Mouse (Mus musculus): ENCODE data around the gene Capn1.
"Not testable (repeated sequence)": the region's sequence is repeated elsewhere in the genome, so short reads cannot be mapped to it uniquely, and the experiment has no call there.

The Capn1 gene

DNA sequence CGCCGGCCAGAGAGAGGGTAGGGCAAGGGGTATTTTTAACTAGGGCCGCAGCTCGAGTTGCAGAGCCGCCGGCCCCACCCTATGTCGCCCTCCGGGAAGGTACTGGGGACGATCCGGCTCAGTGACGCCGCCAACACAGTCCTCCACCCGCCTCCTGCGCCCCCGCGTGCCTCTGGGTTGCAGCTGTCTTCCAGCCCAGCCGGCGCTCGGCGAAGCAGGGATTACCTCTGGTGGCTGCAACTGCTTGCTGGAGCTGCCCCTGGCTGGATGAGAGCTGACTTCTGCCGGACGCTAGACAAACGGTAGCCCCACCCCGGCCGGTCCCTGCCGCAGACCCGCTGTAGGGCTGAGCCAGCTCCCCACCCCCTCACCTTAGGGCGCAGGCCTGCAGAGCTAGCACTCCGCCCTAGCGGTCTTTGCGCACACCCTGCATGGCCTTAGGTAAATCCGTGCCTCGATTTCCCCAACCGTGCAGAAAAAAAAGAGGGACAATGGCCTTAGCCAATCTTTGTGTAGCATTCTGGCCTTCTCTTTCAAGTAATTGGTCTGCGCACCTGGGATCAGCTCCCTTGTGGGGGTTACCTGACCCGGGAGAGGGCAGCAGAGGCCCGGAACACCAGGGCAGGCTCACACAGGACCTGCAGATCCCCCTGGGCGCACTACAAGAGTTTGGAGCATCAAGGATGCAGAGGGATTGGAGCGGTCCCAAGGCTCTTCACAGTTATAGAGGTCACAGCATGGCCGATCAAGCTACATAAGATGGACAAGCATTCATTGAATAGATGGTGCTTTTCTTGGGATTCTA lies at the start of gene Capn1:
Gene Capn1, minus strand, starts transcription at position 387 of the 805 bp plus-strand sequence.
- no peak for DNase-seq (ENCODE audit: low read depth, low spot score)

DNA sequence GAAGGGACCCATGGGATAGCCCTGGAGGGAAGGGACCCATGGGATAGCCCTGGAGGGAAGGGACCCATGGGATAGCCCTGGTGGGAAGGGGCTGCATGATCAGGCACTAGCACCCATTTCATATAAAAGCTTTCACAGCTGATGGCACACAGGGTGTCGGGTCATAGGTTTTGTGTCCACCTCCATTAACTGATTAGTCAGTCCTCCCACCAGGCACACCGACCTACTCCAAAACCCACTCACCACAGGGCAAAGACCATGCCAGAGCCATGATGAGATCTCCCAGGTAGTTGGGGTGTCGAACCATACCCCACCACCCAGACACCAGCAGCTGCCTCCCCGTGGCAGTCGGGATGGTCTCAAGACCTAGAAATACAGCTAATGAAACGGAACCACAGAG lies 47.4 kb upstream of the Capn1 start:
- DNase-seq (ENCODE audit: low read depth, low spot score): no peak

DNA sequence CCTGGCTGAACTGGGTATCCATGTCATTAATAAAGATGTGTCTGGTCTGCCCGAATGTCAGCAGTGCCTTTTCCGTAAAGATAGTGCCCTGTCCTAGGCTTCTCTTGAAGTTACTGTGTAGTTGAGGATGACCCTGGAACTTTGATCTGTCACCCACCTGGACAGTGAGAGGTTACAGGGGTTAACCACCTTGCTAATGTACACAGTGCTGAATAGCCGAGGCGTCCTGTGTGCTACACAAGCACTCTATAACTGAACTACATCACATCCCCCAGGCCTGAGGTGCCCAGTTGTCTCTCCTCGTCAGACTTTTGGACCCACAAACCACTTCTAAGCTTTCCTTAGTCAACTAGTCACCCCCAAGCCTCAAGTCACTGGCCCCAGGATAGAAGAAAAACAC lies 46.7 kb upstream of the Capn1 start:
- DNase-seq (ENCODE audit: low read depth, low spot score): no peak

DNA sequence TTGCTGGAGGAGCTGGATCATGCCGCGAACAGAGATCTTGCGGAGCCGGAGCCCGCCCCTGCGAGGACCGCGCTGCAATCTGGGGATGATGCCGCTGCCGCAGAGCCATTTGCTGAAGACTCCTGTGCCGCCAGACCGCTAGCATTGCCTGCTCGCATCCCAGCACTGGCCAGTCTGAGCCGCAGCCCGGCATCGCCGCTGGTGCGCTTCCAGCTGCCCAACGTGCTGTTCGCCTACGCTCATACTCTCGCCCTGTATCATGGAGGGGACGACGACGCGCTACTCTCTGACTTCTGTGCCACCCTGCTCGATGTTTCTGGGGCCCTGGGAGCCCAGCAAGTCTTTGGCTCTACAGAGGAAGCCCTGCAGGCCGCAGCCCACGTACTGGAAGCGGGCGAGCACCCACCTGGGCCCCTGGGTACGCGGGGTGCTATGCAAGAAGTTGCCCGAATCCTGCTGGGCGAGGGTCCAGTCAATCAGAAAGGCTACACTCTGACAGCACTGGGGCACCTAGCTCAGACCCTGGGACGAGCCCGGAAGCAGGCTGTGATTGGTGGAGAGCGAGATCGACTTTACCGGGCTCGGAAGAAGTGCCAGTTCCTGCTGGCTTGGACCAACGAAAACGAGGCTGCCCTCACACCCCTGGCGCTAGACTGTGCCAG lies 46.1 kb upstream of the Capn1 start:
- no peak for DNase-seq (ENCODE audit: low read depth, low spot score)

DNA sequence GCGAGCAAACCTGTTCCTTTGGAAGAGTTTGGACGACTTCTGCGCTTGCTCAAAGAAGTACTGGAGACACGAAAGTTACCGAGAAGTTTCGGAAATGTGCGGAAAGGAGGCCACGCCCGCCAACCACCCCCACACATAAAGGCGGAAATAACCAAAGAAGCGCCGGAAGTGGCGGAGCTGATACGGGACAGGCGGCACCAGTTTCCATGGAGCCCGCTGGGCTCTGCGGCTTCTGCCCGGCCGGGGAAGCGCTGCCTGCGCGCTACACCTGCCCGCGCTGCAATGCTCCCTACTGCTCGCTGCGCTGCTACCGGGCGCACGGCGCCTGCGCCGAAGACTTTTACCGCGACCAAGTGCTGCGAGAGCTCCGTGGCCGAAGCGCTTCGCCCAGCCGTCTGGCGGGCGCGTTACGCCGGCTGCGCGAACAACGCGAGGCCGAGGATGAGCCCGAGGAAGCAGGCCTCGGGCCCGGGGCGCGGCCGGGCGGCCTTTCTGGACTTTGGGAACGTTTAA lies 45.4 kb upstream of the Capn1 start, which contains the start of gene Znhit2:
Gene Znhit2, plus strand, starts transcription at position 172 of the 513 bp plus-strand sequence.
- DNase-seq (ENCODE audit: low read depth, low spot score): peak; percentile 87

DNA sequence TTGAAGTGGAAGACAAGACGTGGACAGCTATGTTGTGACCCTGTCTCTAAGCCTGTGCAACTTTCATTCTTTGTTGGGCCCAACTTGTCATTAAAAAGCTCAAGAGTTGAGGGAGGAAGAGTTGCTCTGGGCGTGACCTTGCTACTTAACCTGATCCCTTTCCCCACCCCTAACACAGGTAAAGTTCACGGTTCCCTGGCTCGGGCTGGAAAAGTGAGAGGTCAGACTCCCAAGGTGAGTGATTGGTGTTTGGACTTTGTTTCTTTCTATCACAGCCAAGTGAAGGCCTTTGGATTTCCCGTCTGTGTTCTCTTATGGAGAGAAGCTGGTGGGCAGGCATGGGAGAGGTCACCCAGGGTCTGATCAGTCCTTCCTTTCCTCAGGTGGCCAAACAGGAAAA lies 43.3 kb upstream of the Capn1 start:
- no peak for DNase-seq (ENCODE audit: low read depth, low spot score)

DNA sequence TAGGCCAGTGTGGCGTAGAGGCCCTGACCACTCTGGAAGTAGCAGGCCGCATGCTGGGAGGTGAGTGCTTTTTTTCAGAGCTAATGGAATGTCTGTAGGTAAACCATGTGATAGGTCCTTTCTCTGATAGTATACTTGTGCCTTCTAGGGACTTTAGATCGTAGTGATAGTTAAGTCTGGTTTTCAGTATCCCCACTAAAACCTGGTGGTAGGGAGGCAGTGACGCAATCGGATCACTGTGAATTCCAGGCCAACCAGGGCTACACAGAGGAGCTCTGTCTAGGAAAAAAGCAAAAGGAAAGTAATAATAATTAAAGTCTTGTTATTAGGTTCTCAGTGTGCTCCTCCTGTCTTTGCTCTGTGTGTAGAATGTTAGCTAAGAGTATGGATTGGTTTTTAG lies 42.8 kb upstream of the Capn1 start:
- DNase-seq (ENCODE audit: low read depth, low spot score): no peak

DNA sequence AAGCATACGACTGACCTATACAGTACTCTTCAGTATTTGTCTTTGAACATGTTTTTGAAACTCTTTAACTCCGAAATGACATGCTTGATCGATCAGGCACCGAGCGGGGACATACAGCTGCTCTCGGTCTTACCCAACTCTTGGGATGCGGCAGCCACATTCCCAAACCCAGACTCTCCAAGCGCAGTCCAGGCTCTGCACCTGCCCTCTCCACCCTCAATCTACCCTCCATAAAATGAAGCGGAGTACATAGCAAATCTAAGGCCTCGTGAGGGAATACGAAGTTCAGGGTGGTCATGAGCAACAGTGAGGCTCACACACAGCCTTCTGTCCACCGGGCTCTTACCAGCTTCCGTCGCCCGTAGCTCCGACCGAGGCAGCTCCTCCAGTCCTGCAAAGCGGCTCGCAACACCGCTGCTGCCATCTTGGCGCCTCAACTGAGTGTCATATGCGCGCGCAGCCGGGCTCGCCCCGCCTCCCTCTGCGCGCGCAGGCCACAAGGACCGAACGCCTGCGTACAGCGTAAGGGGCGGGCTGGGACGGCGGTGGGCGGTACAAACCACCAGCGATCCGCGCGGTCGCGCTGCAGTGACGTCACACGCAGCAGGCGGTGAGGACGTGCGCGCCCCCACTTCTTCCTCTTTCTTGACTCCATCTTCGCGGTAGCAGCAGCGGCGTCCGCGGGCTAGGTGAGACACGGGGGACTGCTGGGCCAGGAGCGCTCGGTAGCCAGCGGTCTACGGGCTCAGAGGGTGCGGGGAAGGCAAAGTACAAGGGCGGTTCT lies 41.8 kb upstream of the Capn1 start, which contains the start of the genes Mrpl49 and Fau:
Gene Mrpl49, minus strand, starts transcription at position 473 of the 784 bp plus-strand sequence.
Gene Fau, plus strand, starts transcription at position 532 of the 784 bp plus-strand sequence.
- DNase-seq (ENCODE audit: low read depth, low spot score): peak; percentile 96

DNA sequence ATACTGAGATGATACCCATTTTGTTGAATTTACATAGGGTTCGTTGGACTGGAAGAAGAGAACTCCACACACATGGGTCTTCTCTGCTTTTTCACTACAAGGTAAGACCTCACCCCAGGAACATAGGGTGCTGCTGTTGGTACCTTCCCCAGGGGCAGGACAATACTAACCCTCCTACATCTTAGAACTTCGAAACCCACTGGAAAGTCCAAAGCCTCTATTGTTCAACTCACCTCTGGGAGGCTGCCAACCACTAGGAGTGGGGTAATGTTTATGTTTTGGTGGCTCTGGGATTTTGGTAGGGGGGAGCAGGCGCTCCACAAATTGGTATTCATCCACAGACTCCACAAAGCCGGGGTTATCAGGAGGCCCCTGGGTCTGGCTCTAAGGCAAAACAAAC lies 41.0 kb upstream of the Capn1 start:
- DNase-seq (ENCODE audit: low read depth, low spot score): no peak

DNA sequence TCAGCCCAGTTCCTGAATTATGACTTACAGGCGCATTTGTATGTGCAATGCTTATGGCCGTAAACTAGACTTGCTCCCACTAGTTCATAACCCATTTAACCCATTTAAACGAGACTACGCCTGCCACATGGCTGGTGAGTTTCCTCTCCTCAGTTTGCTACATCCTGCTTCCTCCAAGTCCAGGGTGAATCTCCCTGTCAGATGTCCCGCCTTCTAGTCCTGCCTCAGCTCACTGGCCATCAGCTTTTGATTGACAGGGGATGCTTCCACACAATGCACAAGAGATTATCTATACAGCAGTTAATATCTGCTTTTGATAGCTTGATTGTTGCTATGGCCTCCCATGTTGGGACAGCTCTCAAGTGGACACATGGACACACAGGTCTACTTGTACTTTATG lies 38.6 kb upstream of the Capn1 start:
- DNase-seq (ENCODE audit: low read depth, low spot score): no peak

DNA sequence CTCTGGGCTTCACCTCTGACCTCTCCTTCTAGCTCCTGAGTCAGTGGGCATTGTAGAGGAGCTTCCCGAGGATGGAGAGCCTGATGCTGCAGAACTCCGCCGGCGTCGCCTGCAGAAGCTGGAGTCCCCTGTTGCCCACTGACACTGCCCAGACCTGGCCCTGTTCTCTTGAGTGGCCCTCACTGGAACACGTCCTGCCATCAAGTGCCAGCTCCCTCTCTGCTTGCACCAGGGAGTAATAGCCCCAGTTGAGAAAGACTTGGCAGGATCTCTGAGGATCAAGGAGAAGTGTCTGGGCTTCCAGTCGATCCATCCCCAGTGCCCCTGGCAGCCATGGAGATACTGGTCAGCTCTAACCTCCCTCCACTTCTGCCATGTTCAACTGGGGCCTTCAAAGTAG lies 36.8 kb upstream of the Capn1 start:
- no peak for DNase-seq (ENCODE audit: low read depth, low spot score)

DNA sequence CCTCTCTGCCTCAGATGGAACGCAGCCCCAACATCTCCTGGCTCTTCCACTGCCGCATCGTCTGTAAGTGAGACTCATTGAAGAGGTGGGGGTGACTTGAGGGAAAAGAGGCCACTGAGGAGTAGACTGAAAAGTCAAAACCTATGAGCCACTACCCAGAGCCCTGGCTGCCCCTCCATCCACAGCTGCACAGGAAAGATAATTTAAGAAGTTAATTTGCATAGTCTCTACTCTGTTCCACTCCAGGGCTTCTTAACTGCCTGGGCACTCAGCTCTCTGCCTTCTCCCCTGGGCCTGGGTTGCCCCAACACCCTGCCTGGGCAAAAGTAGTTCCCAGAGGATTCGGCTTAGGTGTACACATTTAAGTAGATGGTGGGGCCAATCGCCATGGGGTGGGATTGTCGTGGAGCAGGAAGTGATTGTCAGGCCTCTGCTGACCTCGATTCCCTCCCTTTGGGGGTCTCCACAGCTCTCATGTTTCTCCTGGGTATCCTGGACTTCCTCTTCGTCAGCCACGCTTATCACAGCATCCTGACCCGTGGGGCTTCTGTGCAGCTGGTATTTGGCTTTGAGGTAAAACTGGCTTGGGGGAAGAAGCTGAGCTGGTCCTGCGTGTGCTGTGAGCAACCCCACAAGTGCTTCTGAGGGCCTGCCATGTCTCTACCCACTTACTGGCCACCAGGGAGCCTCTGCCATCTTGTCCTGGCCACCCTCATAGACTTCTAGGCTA lies 33.1 kb upstream of the Capn1 start:
- DNase-seq (ENCODE audit: low read depth, low spot score): no peak

DNA sequence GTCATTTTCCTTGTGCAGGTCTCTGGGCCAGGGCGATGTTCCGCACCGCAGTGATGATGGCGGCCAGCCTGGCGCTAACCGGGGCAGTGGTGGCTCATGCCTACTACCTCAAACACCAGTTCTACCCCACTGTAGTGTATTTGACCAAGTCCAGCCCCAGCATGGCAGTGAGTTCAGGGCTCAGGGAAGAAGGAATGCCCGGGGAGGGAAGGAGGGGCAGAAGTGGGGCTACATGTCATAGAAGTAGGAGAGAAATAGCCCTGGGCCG lies 32.1 kb upstream of the Capn1 start:
- no peak for DNase-seq (ENCODE audit: low read depth, low spot score)

DNA sequence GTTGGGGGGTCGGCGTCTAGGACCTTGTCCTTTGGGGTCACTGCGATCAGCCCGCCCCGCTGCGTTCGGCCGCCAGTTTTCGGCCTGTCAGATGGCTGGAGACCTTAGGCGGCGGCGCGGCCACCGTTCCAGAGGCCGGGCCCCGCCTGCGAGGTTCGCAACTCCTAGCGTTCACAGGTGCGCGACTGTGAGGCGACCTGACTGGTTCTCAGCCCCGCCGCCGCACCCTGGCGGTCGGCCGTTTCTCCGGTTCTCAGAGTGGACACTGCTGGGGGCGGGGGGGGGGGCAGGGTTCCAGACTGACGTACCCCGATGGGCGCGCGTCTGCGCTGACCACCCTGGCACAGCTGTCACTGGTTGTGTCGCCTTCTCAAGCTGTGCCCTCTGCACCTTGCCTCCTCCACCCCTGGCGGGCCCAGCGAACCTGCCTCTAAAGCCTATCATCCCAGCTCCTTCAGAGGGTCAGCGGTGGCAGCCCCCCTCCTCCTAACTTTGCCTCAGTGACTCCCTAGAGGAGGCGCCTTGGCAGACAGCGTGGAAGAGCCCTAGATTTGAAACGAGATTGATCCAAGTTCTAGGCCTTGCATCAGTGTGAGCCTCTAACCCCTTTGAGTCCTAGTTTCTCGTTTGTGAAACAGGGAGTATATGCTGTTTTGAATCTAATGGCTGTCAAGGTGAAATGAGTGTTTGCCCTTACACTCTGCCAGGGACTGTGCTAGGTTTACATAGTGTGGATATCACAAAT lies 31.6 kb upstream of the Capn1 start:
- DNase-seq (ENCODE audit: low read depth, low spot score): no peak

DNA sequence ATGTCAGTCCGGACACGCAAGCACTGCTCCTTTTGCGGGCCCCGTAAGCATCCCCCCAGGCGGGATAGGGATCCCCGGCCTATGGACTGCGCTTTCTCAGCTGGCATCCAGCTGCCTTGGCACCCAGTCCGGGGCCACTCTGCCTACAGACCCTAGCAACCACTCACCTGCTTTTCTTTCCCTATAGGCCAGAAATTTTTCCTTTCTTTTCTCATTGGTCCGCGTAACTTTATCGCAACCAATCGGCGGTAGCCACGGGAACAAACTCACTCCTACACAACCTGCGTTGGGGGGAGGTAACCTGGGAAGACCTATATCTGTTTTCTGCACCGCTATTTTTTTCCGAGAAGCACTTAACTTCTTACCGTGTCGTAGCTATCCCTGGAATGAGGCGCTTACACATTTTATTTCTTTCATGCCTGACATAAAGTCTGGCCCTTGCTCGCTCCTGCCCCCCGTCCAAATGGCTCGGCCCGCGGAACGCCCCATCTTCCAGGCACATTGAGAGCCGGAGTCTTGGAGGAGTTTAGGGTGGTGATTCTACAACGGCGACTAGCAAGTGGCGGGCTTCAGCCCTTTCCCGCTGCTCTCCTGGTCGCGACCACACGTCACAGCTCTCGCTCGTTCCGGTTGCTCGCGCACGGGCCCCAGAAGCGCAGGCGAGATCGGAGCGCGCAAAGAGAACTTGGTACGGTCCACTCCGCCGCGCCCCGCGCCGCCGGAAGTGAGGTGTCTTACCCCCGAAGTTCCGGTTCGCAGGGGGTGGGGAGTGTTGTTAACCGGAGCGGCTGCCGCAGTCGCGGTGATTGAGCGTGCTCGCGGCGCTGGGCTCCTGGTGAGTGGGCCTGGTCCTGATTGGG lies 30.8 kb upstream of the Capn1 start, which contains the start of gene Syvn1:
Gene Syvn1, plus strand, starts transcription at position 283 of the 860 bp plus-strand sequence.
- peak; percentile 87 for DNase-seq (ENCODE audit: low read depth, low spot score)

DNA sequence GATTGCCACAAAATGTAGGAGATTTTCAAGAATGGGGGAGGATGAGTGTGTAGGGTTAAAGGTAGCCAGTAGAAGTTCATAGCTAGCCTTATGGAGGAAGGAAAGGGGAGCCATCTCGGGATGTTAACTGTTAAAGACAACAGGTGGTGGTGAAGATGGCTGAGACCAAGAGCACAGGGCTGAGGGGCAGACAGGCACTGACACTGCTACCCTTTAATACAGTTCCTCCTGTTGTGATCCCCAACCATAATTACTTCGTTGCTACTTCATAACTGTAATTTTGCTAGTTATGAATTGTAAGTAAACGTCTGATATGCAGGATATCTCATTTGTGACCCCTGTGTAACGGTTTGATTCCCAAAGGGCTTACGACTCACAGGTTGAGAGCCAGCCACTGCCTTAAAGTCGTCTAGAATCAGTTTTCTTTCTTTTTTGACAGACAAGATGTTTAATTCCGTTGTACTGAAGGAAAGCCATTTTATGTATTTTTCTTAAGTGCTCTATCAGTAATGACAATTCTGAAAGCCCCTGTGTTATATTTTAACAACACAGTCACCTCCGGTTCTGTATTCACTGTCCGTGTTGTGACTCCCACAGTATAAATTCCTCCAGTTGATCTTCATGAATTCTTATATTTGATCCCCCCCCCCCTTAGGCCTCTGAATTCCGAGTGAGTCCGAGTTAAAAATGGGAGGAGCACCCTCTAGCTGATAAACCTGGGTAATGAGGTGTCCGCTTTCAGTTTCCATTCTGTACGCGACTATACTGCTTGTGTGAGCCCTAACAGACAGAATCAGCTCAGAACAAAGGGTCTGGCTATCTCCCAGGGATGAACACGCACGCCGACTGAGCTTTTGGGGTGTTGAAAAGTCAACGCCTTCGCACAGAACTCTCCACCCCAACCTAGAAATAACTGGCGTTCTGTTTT lies 29.9 kb upstream of the Capn1 start:
- no peak for DNase-seq (ENCODE audit: low read depth, low spot score)

DNA sequence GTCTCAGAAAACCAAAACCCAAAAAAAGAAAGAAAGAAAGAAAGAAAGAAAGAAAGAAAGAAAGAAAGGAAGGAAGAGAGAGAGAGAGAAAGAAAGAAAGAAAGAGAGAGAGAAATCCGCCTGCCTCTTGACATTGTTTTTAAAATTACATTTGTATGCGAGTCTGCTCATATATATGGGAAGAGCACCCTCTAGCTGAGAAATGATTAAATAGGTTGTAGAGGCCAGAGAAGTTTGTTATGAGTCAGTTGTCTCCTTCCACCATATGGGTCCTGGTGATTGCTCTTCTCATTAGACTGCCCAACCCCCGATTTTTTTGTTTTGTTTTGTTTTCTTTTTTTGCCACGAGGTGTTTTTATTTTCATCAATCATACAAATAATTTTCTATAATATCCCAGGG lies 28.4 kb upstream of the Capn1 start:
- DNase-seq (ENCODE audit: low read depth, low spot score): not testable (repeated sequence)

DNA sequence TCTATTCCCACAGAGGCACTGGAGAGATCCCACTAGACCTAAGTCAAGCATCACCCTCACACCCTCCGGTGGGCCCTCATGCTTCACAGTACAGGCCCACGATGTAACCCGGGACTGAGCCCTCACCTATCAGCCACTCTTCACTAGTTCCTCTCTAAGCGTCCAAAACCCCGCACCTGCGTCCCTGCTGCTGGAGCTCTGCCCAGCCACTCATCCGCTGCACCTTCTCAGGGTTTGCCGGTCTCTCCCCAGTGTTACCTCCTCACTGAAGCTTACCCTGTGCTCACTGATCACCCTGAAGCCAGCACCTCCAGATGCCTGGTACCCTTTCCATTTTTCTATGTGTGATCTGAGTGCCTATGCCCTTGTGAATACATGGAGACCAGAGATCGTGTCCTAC lies 26.6 kb upstream of the Capn1 start:
- no peak for DNase-seq (ENCODE audit: low read depth, low spot score)

DNA sequence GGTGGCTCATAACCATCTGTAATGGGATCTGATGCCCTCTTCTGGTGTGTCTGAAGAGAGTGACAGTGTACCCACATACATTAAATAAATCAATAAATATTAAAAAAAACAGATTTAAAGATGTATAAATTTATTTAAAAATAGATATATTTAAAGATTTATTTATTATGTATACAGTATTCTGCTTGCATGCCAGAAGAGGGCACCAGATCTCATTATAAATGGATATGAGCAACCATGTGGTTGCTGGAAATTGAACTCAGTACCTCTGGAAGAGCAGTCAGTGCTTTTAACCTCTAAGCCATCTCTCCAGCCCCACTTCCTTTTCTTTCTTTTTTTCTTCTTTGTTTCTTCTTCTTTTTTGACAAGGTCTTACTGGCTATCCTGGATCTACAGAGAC lies 24.3 kb upstream of the Capn1 start:
- no peak for DNase-seq (ENCODE audit: low read depth, low spot score)
